Mouse (Mus musculus): Measurements from ENCODE around the gene Gm4302. TPM values are rescaled to one million over a fixed set of nuclear protein-coding genes. Genes with fewer than 3 reads are reported as not detected.

Gene Gm4302
- not detected for total RNA-seq (2023)

DNA sequence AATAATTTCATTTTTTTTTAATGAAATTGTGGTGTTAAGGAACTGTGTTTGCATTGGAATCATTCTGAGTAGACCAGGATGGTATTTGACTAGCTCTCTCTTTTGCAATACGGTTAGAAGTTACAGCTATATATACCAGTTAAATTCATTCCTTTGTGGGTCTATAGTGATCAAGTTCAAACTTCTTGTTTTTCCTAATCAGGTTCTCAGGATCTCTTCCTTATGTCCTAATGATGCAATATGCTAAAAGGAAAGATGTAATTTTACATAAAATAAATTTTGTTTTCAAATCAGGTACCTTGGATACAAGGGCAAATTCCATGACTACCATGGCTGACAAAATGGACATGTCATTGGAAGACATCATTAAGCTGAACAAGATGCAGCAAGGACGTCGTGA, at the start of gene Gm4302:
TSS of gene Gm4302 (plus strand) at position 301 of the 400 bp plus-strand sequence.

DNA sequence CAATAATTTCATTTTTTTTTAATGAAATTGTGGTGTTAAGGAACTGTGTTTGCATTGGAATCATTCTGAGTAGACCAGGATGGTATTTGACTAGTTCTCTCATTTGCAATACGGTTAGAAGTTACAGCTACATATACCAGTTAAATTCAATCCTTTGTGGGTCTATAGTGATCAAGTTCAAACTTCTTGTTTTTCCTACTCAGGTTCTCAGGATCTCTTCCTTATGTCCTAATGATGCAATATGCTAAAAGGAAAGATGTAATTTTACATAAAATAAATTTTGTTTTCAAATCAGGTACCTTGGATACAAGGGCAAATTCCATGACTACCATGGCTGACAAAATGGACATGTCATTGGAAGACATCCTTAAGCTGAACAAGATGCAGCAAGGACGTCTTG, 5.3 kb upstream of the Gm4302 start, which contains the start of gene Gm4301:
TSS of gene Gm4301 (plus strand) at position 301 of the 400 bp plus-strand sequence.

DNA sequence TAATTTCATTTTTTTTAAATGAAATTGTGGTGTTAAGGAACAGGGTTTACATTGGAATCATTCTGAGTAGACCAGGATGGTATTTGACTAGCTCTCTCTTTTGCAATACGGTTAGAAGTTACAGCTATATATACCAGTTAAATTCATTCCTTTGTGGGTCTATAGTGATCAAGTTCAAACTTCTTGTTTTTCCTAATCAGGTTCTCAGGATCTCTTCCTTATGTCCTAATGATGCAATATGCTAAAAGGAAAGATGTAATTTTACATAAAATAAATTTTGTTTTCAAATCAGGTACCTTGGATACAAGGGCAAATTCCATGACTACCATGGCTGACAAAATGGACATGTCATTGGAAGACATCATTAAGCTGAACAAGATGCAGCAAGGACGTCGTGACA, 5.0 kb downstream of the Gm4302 start, which contains the start of gene Gm4303:
TSS of gene Gm4303 (plus strand) at position 301 of the 400 bp plus-strand sequence.

DNA sequence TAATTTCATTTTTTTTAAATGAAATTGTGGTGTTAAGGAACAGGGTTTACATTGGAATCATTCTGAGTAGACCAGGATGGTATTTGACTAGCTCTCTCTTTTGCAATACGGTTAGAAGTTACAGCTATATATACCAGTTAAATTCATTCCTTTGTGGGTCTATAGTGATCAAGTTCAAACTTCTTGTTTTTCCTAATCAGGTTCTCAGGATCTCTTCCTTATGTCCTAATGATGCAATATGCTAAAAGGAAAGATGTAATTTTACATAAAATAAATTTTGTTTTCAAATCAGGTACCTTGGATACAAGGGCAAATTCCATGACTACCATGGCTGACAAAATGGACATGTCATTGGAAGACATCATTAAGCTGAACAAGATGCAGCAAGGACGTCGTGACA, 10.2 kb downstream of the Gm4302 start, which contains the start of gene Gm4305:
TSS of gene Gm4305 (plus strand) at position 301 of the 400 bp plus-strand sequence.

DNA sequence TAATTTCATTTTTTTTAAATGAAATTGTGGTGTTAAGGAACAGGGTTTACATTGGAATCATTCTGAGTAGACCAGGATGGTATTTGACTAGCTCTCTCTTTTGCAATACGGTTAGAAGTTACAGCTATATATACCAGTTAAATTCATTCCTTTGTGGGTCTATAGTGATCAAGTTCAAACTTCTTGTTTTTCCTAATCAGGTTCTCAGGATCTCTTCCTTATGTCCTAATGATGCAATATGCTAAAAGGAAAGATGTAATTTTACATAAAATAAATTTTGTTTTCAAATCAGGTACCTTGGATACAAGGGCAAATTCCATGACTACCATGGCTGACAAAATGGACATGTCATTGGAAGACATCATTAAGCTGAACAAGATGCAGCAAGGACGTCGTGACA, 20.4 kb downstream of the Gm4302 start, which contains the start of gene Gm4307:
TSS of gene Gm4307 (plus strand) at position 301 of the 400 bp plus-strand sequence.

DNA sequence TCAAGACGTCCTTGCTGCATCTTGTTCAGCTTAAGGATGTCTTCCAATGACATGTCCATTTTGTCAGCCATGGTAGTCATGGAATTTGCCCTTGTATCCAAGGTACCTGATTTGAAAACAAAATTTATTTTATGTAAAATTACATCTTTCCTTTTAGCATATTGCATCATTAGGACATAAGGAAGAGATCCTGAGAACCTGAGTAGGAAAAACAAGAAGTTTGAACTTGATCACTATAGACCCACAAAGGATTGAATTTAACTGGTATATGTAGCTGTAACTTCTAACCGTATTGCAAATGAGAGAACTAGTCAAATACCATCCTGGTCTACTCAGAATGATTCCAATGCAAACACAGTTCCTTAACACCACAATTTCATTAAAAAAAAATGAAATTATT, 41.8 kb downstream of the Gm4302 start, which contains the start of gene Gm4312:
TSS of gene Gm4312 (minus strand) at position 101 of the 400 bp plus-strand sequence.

Other genes starting within 250 kb of the Gm4302 start
- gene Gm4301, start 5.2 kb upstream of the Gm4302 start, total RNA-seq (2023) = not detected
- gene Gm4303, start 5.1 kb downstream of the Gm4302 start, total RNA-seq (2023) = not detected
- gene Gm4305, start 10.3 kb downstream of the Gm4302 start, total RNA-seq (2023) = not detected
- gene Gm4307, start 20.5 kb downstream of the Gm4302 start, total RNA-seq (2023) = not detected
- gene Gm4312, start 41.7 kb downstream of the Gm4302 start, total RNA-seq (2023) = not detected
- gene Tmtc3, start 146.5 kb downstream of the Gm4302 start, total RNA-seq (2023) = 1 to 10 TPM; 4.7 to 6.8 TPM
- 1 to 10 TPM; 4.5 to 4.6 TPM for gene Cep290, start 146.7 kb downstream of the Gm4302 start, total RNA-seq (2023)
- 1 to 10 TPM; 5.3 to 5.5 TPM for gene 4930430F08Rik, start 249.6 kb downstream of the Gm4302 start, total RNA-seq (2023)
- gene 1700017N19Rik, start 249.6 kb downstream of the Gm4302 start, total RNA-seq (2023) = not detected

Data from neutrophil, adult 83 days (primary cell).